Mouse (Mus musculus) lung, adult 2 months (tissue): ENCODE measurements around the gene Klf1. TPM values are rescaled to one million over a fixed set of nuclear protein-coding genes. Genes with fewer than 3 reads are reported as not detected.

Experiments
- DNase-seq: peaks from one replicate; pipeline ENCODE4 v3.0.0; 2022
- H3K4me1 ChIP-seq: fragments of 200-500 bp; 2 replicates; pipeline ENCODE4 v1.6.1; 2011; ENCODE audit warnings: low read length; ENCODE audit not compliant: control insufficient read depth, insufficient read depth
- H3K4me3 ChIP-seq: fragments of 200-500 bp; replicated peaks from 2 replicates; pipeline ENCODE3; 2011; ENCODE audit warnings: low read depth, mild to moderate bottlenecking, control low read depth, low read length; ENCODE audit errors: extremely low read depth
- CTCF ChIP-seq: fragments of 200-500 bp; IDR thresholded peaks from 2 replicates; pipeline ENCODE4 v1.5.1; 2011; ENCODE audit warnings: mild to moderate bottlenecking, low read length, control low read depth; ENCODE audit not compliant: insufficient read depth
- POLR2A ChIP-seq: fragments of 200-500 bp; IDR thresholded peaks from 2 replicates; pipeline ENCODE4 v1.6.1; 2011; ENCODE audit warnings: low read depth, mild to moderate bottlenecking, control low read depth, low read length, borderline replicate concordance; ENCODE audit errors: extremely low read depth
- WGBS: fragments of 180-500 bp; shearing (Covaris S2); methylation state at CpG from one replicate; pipeline ENCODE4 v1.1.7; 2018; 5-methylcytosine and 5-hydroxymethylcytosine counted together
- polyA plus RNA-seq: library from polyadenylated mRNA; depleted of rRNA; stranded (reverse); fragments of >200 nt; gene quantifications from 2 replicates; pipeline ENCODE4 v1.2.3, GENCODE M21; 2012

Gene Klf1
- polyA plus RNA-seq, 1 experiment: 0.14 TPM

GRCm38 (mm10) chr8:84912391-84912790, 10.7 kb downstream of the Klf1 start:
- Histone ChIP-seq H3K4me1 (peaks cover 5% of the 10 kb centered on the region; the same call in 1 of the 2 replicates), H3K4me3 (no peak overlapping the region)
- DNase-seq: no peak
- TF ChIP-seq CTCF: no peak
- TF ChIP-seq POLR2A: no peak
- 36% methylated on average over 27 of the region's 27 CpGs for WGBS

- peak overlapping the region; percentile 71 for H3K4me3 ChIP-seq
- peak; percentile 73 for DNase-seq
- no peak for TF ChIP-seq CTCF
- TF ChIP-seq POLR2A: peak; percentile 68; the same call in 1 of the 2 replicates
- WGBS: under 1% methylated on average over 55 of the region's 55 CpGs
- peaks cover 5% of the 10 kb centered on the region; the same call in 1 of the 2 replicates for H3K4me1 ChIP-seq
These were observed 11.3 kb downstream of the Klf1 start for GRCm38 (mm10) chr8:84912895-84913501.

- no peak for DNase-seq
- H3K4me1 ChIP-seq: peaks cover 5% of the 10 kb centered on the region; the same call in 1 of the 2 replicates
- WGBS: 11% methylated on average over 9 of the region's 9 CpGs
- no peak for TF ChIP-seq POLR2A
- no peak for TF ChIP-seq CTCF
- H3K4me3 ChIP-seq: peak overlapping the region; percentile 71
These were observed 11.8 kb downstream of the Klf1 start for GRCm38 (mm10) chr8:84913502-84913900.

GRCm38 (mm10) chr8:84913960-84914359, 12.2 kb downstream of the Klf1 start:
- Histone ChIP-seq H3K4me3 (no peak overlapping the region), H3K4me1 (peaks cover 5% of the 10 kb centered on the region; the same call in 1 of the 2 replicates)
- peak; percentile 27 for DNase-seq
- TF ChIP-seq CTCF (0 out of 2 replicates have a peak, but pooled peaks have one; percentile 3), POLR2A (no peak)
- WGBS: 36% methylated on average over 4 of the region's 4 CpGs

GRCm38 (mm10) chr8:84915269-84915668, 13.5 kb downstream of the Klf1 start:
- no peak for DNase-seq
- 79% methylated on average over 8 of the region's 8 CpGs for WGBS
- Histone ChIP-seq H3K4me3 (no peak overlapping the region), H3K4me1 (peaks cover 5% of the 10 kb centered on the region; the same call in 1 of the 2 replicates)
- no peak for TF ChIP-seq POLR2A
- no peak for TF ChIP-seq CTCF

GRCm38 (mm10) chr8:84917781-84918180, 16.1 kb downstream of the Klf1 start:
- peaks cover 3% of the 10 kb centered on the region for H3K4me1 ChIP-seq
- 47% methylated on average over 20 of the region's 20 CpGs for WGBS
- no peak for TF ChIP-seq CTCF
- TF ChIP-seq POLR2A: no peak

GRCm38 (mm10) chr8:84918646-84919045, 16.9 kb downstream of the Klf1 start:
- Histone ChIP-seq H3K4me1 (no peaks in the 10 kb centered on the region; the same call in 1 of the 2 replicates), H3K4me3 (no peak overlapping the region)
- WGBS: 89% methylated on average over 15 of the region's 15 CpGs
- TF ChIP-seq POLR2A: no peak
- no peak for TF ChIP-seq CTCF
- DNase-seq: no peak

More at GRCm38 (mm10) chr8:84917781-84918180, 16.1 kb downstream of the Klf1 start:
- DNase-seq: no peak
- H3K4me3 ChIP-seq: no peak overlapping the region

GRCm38 (mm10) chr8:84921596-84921995, 19.9 kb downstream of the Klf1 start:
- no peak overlapping the region for H3K4me3 ChIP-seq
- H3K4me1 ChIP-seq: no peaks in the 10 kb centered on the region; the same call in 1 of the 2 replicates
- no peak for TF ChIP-seq POLR2A
- TF ChIP-seq CTCF: no peak
- peak; percentile 67 for DNase-seq
- WGBS: 24% methylated on average over 2 of the region's 2 CpGs

- Histone ChIP-seq H3K4me3 (no peak overlapping the region), H3K4me1 (no peaks in the 10 kb centered on the region; the same call in 1 of the 2 replicates)
- no peak for TF ChIP-seq POLR2A
- TF ChIP-seq CTCF: no peak
- 45% methylated on average over 7 of the region's 7 CpGs for WGBS
- no peak for DNase-seq
These were observed 23.8 kb downstream of the Klf1 start for GRCm38 (mm10) chr8:84925557-84925956.

GRCm38 (mm10) chr8:84927513-84927912, 25.8 kb downstream of the Klf1 start:
- TF ChIP-seq POLR2A (no peak), CTCF (no peak)
- 75% methylated on average over 1 of the region's 1 CpGs for WGBS
- no peaks in the 10 kb centered on the region for H3K4me1 ChIP-seq
- DNase-seq: no peak
- H3K4me3 ChIP-seq: no peak overlapping the region
